Mouse (Mus musculus): ENCODE measurements around the gene Tox3.

The Tox3 gene

DNA sequence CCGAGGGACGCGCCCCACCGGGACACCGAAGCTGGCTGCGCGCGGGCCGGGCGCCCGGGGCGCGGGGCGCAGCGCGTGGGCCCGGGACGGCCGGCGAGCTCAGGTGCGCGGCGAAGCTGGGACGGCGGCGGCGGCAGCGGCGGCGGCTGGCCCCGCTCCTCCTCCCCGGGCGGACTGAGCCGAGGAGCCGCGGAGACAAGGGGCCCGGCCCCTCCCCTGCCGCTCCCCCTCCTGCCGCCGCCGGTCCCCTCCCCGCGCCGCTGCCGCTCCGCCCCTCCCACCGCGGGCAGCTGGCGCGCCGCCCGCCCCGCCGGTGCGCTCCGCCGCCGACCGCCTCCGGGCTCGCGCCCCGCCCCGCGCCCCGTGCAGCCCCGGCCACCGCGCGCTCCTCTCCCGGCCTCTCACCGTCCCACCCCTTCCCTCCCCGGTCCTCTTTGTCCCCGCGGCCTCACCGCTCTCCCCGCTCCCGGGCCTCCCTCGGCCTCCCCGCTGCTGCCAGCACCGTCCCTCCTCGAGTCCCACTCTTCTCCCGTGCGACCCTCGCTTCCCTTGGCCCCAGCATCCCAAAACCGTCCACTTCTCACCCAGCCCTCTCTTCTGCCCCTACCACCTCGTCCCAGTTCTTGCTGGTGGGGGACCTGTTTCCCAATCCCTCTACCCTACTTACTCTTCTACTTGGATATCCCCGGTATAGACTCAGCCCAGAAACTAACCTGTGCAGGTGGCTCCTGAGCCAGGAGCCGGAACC lies at the start of gene Tox3:
Gene Tox3, minus strand, starts transcription at position 166 of the 748 bp plus-strand sequence.
- TF ChIP-seq GATA4 (IDR thresholded peaks at IDR 0.05; ENCODE audit: insufficient replicate concordance, low read length): no peak

DNA sequence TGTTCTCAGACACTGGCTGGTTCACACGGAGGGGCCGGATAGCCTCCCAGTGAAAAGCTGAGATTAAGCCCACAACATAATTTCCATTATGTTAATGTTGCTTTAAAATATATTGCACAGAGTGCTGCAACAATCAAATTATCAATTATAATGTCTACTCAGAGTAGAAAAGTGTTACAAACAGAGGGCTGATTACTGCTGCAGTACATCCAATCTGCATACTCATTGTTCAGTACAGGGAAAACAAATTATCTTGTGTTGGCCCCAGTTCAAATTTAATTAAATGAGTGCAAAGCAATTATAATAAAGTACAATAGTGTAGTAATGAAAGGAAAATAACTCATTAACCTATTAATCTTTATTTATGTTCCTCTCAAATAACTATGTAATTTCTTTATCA lies 44.5 kb upstream of the Tox3 start:
- TF ChIP-seq GATA4 (IDR thresholded peaks at IDR 0.05; ENCODE audit: insufficient replicate concordance, low read length): no peak

DNA sequence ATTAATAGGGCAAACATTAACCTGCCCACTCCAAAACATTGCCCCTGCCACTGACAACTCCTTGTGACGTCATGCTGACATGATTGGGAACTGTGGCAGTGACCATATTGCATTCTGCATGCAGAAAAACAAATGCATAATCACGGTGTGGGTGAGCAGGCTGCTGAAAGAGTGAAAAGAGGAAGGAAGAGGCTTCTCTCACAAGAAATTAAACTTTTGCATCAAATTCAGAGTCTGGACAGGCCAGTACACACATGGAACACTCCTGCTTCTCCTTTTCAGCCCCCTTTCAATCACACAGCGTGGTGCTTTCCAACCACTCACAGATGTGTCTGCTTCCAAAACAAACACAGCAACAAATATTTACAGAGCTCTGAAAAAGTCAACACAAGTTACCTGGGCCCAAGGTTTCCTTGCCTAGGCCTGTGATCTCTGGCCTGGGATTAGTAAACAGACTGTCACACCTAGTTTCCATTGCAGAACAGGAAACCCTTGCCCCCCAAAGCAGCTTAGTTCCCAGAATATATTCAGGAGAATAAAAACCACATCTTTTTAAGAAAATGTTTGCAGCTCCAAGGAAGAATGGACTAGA lies 43.4 kb upstream of the Tox3 start:
- TF ChIP-seq GATA4 (IDR thresholded peaks at IDR 0.05; ENCODE audit: insufficient replicate concordance, low read length): no peak

DNA sequence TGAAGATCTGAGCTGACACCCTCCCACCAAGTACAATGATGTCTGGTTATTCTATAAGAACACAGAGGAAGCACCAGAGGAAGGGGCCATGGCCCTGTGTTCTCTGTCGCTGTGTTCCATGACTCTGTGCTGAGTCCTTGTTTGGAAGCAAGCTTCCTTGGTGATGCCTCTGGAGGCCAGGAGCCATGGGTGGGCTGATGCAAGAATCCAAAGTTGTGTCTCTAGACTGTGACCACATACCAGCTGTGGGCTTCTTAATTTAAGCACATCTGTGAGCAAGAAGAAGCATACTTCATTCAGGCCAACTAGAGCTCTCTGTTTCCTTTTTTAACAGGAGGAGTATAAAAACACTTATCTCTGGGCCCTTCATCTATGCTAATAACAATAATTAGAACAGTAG lies 42.7 kb upstream of the Tox3 start:
- TF ChIP-seq GATA4 (IDR thresholded peaks at IDR 0.05; ENCODE audit: insufficient replicate concordance, low read length): no peak

DNA sequence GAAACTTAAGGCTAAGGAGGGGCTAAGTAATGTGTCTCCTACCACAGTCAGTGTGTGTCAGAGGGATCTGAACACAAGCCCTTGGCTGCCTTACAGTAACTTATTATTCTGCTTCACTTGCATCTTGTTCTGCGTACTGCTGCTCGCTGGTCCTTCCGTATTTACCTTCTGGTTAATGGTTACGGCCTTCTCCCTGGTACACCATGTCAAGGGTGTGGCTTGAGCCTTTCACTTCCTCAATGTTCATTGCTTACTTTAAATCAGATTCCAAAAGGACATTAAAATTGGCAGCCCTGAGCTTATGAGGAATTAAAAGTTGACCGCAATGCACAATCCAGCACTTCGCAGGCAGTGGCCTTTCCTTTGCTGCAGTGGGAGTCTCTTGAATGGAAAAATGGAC lies 30.9 kb upstream of the Tox3 start:
- TF ChIP-seq GATA4 (IDR thresholded peaks at IDR 0.05; ENCODE audit: insufficient replicate concordance, low read length): no peak

DNA sequence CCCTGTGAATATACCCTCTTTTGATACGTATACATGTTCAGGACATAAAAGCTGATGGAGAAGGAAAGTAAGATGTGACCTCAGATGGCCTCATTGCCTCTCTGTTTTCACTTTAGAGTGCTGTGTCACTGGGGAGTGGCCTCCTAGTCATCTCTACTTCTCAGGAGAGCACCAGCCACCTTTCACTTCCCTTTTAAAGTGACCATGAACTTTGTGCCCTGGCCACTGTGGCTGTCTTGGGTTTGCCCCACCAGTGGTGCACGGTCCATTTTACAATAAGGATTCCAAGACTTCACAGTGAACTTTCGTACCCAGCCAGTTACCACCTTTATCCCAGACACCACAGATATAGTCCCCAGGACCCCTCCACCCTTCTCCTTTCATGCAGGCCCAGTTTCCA lies 29.9 kb upstream of the Tox3 start:
- no peak for TF ChIP-seq GATA4 (IDR thresholded peaks at IDR 0.05; ENCODE audit: insufficient replicate concordance, low read length)

DNA sequence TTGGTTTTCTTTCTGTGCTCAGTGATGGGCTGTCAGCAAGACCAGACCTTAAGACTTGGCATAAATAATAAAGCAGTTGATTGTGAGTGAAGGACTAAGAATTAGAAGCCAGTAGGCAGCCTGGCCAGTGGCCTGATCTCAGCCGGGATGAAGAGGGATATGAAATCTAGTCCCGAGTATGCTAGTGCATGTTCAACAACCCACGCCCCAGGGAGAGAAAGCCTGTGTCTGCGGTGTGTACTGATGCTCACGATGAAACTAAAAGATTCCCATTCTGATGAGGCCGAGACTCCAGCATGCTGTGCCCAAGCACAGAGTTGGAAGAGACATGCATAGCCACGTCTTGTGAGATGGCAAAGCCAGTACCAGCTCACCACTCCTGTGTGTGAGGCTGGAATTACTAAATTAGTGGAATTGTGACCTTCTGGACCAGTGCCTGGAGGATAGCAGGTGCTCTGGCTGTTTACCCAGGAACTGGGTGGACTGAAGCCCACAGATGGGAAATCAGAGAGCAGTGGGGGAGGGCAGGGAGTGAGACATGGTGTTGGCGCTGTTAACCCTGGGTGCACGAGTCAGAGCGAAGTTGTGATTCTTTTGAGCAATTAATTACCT lies 23.6 kb upstream of the Tox3 start:
- TF ChIP-seq GATA4 (IDR thresholded peaks at IDR 0.05; ENCODE audit: insufficient replicate concordance, low read length): no peak

DNA sequence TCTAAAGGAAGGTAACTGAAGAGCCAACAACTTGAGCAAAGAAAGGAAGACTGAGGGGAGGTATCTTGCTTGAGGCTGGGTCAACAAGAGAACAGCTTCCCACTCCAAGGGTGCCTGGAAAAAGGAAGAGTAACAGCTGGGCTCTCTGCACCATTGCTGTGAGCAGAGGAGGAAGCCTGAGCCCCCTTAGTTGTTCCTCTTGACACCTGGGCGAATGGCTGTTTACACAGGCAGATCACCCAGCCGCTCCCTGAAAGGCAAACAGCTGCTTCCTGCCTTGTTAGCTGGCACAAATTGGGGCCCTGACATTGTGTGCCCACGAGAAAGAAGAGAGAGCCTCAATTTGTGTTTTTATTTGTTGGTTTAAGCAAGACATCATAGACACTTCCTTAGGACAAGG lies 21.7 kb upstream of the Tox3 start:
- no peak for TF ChIP-seq GATA4 (IDR thresholded peaks at IDR 0.05; ENCODE audit: insufficient replicate concordance, low read length)

DNA sequence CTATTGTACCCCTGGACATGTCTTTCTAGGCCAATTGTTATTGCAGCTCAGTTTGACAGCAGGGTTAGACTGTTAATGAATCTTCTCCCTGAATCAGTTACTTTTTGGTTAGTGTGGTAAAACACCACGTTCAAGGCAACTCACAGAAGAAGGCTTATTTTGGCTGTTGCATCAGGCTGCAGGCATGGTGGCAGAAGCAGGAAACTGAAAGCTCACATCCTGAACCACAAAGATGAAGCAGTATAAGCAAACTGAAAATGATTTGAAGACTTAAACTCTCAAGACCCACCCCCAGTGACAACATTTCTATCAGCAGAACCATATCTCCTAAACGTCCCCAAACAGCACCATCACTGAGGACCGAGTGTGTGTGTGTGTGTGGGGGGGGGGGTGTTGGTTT lies 8.6 kb upstream of the Tox3 start:
- no peak for TF ChIP-seq GATA4 (IDR thresholded peaks at IDR 0.05; ENCODE audit: insufficient replicate concordance, low read length)

DNA sequence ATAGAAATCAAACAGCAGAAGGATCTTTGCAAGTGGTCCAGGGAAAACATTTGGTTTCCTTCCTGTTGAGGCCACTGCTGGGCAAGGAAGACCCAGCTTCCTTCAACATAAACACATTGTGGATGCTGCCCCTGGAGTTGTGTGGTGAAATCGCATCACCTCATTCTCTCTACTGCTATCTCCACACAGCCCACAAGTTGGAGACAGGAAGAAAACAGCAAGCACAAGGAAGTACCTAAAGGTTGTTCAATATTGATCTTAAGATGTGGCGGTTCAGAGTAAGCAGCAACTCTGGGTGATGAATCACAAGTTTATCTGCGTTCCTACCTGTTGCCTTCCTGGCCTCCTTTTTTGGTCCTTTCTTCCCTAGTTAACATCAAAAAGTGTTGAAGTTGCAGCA lies 6.6 kb upstream of the Tox3 start:
- TF ChIP-seq GATA4 (IDR thresholded peaks at IDR 0.05; ENCODE audit: insufficient replicate concordance, low read length): no peak

DNA sequence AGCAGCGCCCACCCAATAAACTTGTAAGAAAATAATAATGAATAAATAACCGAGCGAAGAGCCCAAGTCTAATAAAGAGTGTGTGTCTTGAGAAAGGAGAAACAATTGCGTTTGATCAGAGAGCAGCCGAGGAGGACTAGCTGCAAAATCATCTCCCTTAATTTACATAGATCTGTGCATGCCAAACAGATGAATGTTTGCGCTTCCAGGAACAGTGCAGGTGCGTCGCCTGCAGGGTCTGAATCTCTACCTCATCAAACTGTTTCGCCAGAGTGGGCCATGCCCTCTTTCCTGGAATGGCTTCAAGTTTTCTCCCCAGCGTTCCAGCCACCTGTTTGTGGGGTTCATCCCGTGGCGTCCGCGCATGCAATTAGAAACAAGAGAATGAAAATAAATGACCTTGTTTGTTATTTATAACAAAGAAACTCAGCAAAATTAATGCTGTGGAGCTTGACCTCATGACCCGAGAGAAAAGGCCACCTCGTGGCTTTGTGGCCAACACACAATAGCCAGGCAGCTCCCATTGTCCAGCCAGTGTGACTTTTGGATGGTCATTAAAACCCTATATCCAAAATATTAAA lies 5.9 kb upstream of the Tox3 start:
- no peak for TF ChIP-seq GATA4 (IDR thresholded peaks at IDR 0.05; ENCODE audit: insufficient replicate concordance, low read length)

DNA sequence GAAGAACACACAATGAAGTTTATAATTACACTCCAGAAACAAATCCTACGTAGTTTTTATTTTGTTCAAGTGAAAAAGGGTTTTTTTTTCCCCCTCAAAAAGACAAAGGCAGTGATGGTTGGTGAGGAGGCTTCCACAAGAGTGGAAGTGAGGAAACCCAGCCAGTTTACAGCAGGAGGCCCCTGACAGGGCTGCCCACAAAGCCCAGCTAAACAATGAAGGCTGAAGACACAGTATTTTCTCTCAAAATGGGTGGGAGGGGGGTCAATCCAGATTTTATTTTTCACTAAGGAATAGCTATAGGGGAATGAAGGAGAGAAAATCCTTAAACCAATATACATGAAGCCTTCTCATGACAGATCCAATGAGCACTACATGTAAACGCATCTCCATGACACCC lies 5.4 kb upstream of the Tox3 start:
- no peak for TF ChIP-seq GATA4 (IDR thresholded peaks at IDR 0.05; ENCODE audit: insufficient replicate concordance, low read length)

DNA sequence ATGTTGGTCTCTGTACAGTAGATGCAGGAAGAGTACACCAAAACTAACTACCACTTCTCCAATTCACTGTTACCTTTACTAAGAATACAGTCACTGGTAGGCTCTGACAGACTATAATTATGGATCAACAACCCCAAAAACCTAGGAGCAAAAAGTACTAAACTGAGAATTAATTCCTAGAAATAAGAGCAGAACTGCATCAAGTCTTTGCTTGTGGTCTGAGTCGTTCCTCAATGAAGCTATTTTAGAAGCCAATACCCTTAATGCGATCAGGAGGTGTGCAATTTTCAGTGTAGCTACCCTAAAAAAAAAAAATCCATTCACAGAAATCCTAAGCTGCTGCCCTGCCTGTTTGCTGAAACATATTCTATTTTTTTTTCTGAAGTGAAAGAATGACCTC lies 4.8 kb upstream of the Tox3 start:
- no peak for TF ChIP-seq GATA4 (IDR thresholded peaks at IDR 0.05; ENCODE audit: insufficient replicate concordance, low read length)

DNA sequence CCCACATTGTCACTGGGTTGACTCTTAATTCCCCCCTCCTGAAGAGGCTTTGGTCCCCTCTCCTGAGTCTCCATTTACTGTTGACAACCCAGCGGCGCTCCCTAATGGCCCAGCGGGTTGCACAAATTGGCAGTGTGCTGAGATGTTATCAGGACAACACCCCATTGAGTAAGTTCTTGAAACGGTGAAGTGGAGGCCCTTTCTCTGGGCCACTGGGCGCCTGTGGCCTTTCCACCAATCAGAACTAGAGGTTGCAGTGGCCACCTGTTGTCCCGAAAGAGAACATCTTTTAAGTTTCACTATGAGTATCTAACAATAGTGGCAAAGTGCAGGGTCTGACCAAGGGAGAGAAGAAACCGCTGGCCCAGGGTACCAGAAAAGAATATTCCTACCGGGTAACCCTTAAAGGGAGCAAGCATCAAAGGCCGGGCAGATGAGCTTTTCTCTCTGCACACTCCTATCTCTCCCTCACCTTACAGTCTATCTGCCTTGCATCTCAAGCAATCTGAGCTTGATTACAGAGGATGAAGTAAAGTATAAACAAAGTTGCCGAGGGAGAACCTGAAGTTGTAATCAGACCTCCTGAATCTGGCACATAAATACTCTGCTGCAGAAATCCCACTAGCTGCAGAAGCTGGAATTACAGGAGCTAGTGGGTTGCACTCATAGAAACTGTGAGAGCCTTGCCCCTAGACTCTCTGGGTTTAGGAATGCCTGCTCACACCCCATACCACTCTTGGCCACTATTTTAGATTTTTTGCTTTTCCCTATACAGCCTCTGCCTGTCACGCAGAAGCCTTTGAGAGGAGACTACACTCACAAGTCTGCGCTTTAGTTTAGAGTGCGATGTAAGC lies 1.8 kb upstream of the Tox3 start:
- no peak for TF ChIP-seq GATA4 (IDR thresholded peaks at IDR 0.05; ENCODE audit: insufficient replicate concordance, low read length)

DNA sequence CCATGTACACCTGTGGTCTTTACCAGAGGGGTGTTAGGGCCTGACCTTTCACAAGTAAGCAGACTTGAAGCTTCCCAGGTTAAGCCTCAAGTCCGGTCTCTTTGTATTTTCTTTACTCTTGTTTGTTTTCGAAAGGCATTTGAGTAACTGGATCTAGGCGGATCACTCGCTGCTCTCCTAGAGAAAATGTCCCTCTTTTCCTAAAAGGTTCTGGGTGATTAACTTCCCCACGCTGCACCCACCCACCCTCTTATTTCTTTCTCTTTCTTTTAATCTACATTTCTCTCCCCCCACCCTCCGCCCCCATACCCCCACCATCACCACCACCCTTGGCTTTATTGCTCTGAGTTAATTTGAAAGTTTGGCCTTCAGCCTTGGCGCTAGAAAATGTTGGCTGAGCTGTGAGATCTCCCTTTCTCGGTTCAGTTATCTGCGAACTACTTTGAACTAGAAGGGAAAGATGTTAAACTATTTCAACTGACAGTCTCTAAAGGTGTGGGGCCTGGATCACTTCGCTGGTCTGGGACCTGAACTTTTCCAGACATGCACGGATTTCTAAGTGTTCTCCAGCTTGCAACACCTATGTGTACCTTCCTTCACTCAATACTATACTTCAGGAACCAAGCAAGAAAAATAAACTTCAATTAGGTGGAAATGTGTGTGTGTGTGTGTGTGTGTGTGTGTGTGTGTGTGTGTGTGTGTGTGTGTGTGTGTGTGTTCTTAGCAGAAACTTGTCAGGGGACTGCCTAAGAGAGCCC lies 962 bp upstream of the Tox3 start:
- TF ChIP-seq GATA4 (IDR thresholded peaks at IDR 0.05; ENCODE audit: insufficient replicate concordance, low read length): no peak

Measured in liver, adult (tissue).